Mouse (Mus musculus) kidney, embryonic 14.5 days (tissue): ENCODE measurements around the gene Bbx. TPM values are rescaled to one million over a fixed set of nuclear protein-coding genes. Genes with fewer than 3 reads are reported as not detected.

Experiments used
- ATAC-seq: fragments of 200-750 bp; cut with Nextera tagmentation; 2 replicates; pipeline ENCODE4 v1.8.0; 2017; ENCODE audit warnings: moderate number of reproducible peaks, mild to moderate bottlenecking, moderate TSS enrichment, moderate library complexity; ENCODE audit not compliant: low FRiP score, low TSS enrichment
- H3K27ac ChIP-seq: fragments of 300-500 bp; sonication (generic); 2 replicates; pipeline ENCODE4 v1.5.1; 2014; ENCODE audit warnings: low read depth, mild to moderate bottlenecking, low read length, moderate library complexity, mixed read lengths
- H3K27me3 ChIP-seq: fragments of 300-500 bp; sonication (generic); 2 replicates; pipeline ENCODE4 v1.6.1; 2014; ENCODE audit warnings: mild to moderate bottlenecking, low read length; ENCODE audit not compliant: control insufficient read depth, insufficient read depth
- H3K36me3 ChIP-seq: fragments of 300-500 bp; sonication (generic); 2 replicates; pipeline ENCODE4 v1.6.1; 2014; ENCODE audit warnings: low read length, mixed read lengths; ENCODE audit not compliant: control insufficient read depth, insufficient read depth
- H3K4me1 ChIP-seq: fragments of 300-500 bp; sonication (generic); 2 replicates; pipeline ENCODE4 v1.6.1; 2014; ENCODE audit warnings: low read length, mixed read lengths; ENCODE audit not compliant: control insufficient read depth, insufficient read depth
- H3K4me2 ChIP-seq: fragments of 300-500 bp; sonication (generic); replicated peaks from 2 replicates; pipeline ENCODE4 v1.6.1; 2014; ENCODE audit warnings: low read depth, mild to moderate bottlenecking, low read length
- H3K4me3 ChIP-seq: fragments of 300-500 bp; sonication (generic); 2 replicates; pipeline ENCODE4 v1.5.1; 2014; ENCODE audit warnings: mild to moderate bottlenecking, low read length
- H3K9ac ChIP-seq: fragments of 300-500 bp; sonication (generic); 2 replicates; pipeline ENCODE4 v1.6.1; 2014; ENCODE audit warnings: low read depth, mild to moderate bottlenecking, low read length, moderate library complexity
- H3K9me3 ChIP-seq: fragments of 300-500 bp; sonication (generic); 2 replicates; pipeline ENCODE4 v1.6.1; 2016; ENCODE audit warnings: low read length; ENCODE audit not compliant: control insufficient read depth
- WGBS: fragments of 180-500 bp; shearing (Covaris S2); extraction: QIAGEN DNeasy Blood & Tissue Kit; methylation state at CpG from one replicate; pipeline ENCODE4 v1.1.7; 2014; 5-methylcytosine and 5-hydroxymethylcytosine counted together
- polyA plus RNA-seq: library from polyadenylated mRNA; unstranded; fragments of >200 nt; fragmentation: Nextera tagmentation; extraction: Ambion mirVana; gene quantifications from 2 replicates; pipeline ENCODE4 v1.2.1, GENCODE M21; 2014

Bbx gene
- polyA plus RNA-seq, 1 experiment from 2014 or later: 64.9 TPM

DNA sequence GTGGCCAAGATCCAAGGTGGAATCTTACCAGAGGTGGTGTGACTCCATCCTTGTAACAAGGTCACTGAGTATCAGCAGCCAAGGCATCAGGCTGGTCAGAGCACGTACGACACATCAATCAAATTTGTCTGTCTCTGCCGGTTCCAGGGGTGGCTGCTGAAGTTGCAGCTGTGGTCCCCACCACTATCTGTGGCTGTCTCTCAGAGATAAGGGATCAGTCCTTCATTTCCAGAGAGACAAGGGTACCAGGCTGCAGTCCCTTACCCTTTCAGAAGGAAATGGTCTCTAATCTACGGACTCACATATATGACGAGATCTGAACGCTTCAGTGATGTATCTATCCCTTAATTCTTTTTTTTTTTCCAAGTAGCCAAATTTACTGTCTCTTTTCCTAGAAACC lies 245.6 kb downstream of the Bbx start:
- H3K4me3 ChIP-seq: no peak overlapping the region
- H3K4me1 ChIP-seq: 0 out of 2 replicates have a peak, but pooled peaks cover 5% of the 10 kb centered on the region
- no peak for ATAC-seq
- no peaks in the 10 kb centered on the region for H3K36me3 ChIP-seq
- no peak overlapping the region for H3K9ac ChIP-seq
- H3K27ac ChIP-seq: no peak overlapping the region
- no peaks in the 10 kb centered on the region for H3K27me3 ChIP-seq
- WGBS: 77% methylated on average over 6 of the region's 6 CpGs
- no peaks in the 10 kb centered on the region for H3K9me3 ChIP-seq
- H3K4me2 ChIP-seq: no peak overlapping the region

DNA sequence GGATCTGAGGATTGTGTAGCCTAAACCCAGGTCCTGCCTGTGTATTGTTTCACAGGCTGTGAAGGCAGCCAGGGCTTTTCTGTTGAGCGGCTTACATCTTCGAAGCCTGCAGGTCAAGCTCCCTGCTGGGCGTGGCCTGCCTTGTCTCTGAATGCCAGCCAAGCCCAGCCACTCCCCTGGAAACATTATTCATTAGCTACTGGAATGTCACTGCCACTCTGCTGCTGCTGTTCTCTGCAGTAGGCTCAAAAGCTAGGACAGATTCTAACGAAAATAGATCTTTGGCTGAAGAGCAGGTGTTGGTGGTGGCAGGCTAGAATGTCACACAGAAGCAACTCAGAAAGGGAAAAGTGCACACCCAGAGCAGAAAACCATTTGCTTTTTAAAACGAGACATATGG lies 247.1 kb downstream of the Bbx start:
- H3K27ac ChIP-seq: no peak overlapping the region
- H3K36me3 ChIP-seq: no peaks in the 10 kb centered on the region
- H3K9me3 ChIP-seq: no peaks in the 10 kb centered on the region
- H3K4me2 ChIP-seq: no peak overlapping the region
- H3K27me3 ChIP-seq: no peaks in the 10 kb centered on the region
- H3K4me3 ChIP-seq: no peak overlapping the region
- no peak overlapping the region for H3K9ac ChIP-seq
- ATAC-seq: peak; percentile 86
- 15% methylated on average over 5 of the region's 5 CpGs for WGBS
- H3K4me1 ChIP-seq: 0 out of 2 replicates have a peak, but pooled peaks cover 5% of the 10 kb centered on the region

DNA sequence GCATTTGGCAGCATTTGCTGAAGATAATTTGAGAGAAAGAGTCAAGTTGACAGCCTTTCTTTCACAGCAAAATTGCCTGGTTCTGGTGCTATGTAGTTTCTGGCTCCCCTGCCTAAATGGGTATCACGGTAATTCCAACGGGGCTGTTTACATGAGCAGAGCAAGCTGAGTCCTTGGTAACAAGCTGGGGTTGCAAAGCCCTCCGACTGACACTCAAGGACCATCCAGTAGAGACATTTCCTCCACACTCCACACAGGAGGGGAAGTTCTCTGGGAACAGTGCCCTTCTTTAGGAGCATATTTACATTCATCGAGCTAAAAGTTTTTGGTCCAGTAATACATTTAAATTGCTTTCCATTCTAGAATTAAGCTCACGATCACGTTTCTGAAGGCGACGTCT lies 249.2 kb downstream of the Bbx start:
- WGBS: 79% methylated on average over 8 of the region's 8 CpGs
- no peak overlapping the region for H3K4me2 ChIP-seq
- H3K9me3 ChIP-seq: no peaks in the 10 kb centered on the region
- 0 out of 2 replicates have a peak, but pooled peaks cover 5% of the 10 kb centered on the region for H3K4me1 ChIP-seq
- no peak overlapping the region for H3K27ac ChIP-seq
- H3K36me3 ChIP-seq: no peaks in the 10 kb centered on the region
- no peak for ATAC-seq
- H3K27me3 ChIP-seq: no peaks in the 10 kb centered on the region
- H3K9ac ChIP-seq: no peak overlapping the region
- H3K4me3 ChIP-seq: no peak overlapping the region

DNA sequence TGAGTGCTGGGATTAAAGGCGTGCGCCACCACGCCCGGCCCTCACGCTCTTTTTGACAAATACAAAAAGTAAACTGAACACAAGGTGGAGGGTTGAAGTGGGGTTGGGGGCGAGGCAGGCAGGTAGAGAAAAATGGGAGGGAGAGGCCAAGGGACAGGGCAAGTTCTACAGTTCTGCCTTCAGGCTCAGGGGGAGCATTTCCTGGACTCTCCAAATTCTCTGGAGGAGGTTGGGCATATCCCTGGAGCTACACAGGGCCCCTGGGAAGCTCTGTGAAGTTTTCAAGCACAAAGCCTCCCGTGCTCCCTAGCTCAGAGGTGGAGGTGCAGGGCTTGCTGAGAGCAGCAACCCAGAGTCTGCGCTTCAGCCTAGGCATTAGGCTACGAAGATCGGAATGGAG lies 249.6 kb downstream of the Bbx start:
- Histone ChIP-seq H3K9me3 (no peaks in the 10 kb centered on the region), H3K4me1 (0 out of 2 replicates have a peak, but pooled peaks cover 5% of the 10 kb centered on the region), H3K36me3 (no peaks in the 10 kb centered on the region), H3K27ac (no peak overlapping the region), H3K9ac (no peak overlapping the region), H3K27me3 (no peaks in the 10 kb centered on the region), H3K4me2 (no peak overlapping the region), H3K4me3 (no peak overlapping the region)
- WGBS: 86% methylated on average over 10 of the region's 10 CpGs
- no peak for ATAC-seq

DNA sequence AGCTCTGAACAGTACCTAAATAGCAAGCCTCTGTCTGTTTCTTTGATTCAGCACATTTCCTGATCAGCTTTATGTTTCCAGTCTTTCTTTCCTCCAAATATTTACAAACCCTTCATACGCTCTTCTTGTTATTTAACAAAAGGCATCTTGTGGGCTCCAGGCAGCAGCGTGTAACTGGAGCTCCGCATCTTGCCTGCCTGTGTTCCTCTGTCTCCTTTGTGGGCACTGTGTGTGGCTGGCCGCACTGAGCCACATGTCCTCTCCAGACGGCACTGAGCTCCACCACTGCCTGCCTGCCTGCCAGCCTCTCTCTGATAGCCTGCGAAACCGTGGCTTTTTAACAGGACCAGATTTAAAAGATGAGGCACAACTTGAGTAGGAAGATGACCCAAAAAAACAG lies 259.4 kb downstream of the Bbx start:
- no peaks in the 10 kb centered on the region for H3K9me3 ChIP-seq
- H3K4me3 ChIP-seq: no peak overlapping the region
- 65% methylated on average over 7 of the region's 7 CpGs for WGBS
- H3K4me1 ChIP-seq: no peaks in the 10 kb centered on the region
- no peak overlapping the region for H3K27ac ChIP-seq
- ATAC-seq: no peak
- H3K4me2 ChIP-seq: no peak overlapping the region
- no peaks in the 10 kb centered on the region for H3K27me3 ChIP-seq
- no peaks in the 10 kb centered on the region for H3K36me3 ChIP-seq
- no peak overlapping the region for H3K9ac ChIP-seq

DNA sequence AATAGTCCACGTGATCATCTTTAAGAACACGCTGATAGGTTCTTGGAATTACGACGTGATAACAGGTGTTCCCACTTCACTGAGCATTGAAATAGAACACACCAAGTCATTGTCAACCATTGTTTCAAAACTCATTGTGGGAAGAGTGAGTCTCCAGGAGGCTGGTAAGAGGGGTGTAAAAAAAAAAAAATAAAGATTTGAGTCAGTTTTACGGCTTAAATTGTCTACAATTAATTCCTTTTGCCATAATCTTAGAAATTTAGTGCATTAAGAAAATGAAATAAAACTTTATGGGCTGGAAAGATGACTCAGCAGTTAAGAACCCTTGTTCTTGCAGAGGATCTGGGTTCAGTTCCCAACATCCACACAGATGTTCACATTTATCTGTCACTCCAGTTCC lies 261.4 kb downstream of the Bbx start:
- Histone ChIP-seq H3K4me3 (no peak overlapping the region), H3K9me3 (no peaks in the 10 kb centered on the region), H3K27ac (no peak overlapping the region), H3K9ac (no peak overlapping the region), H3K36me3 (no peaks in the 10 kb centered on the region), H3K4me2 (no peak overlapping the region), H3K4me1 (no peaks in the 10 kb centered on the region), H3K27me3 (no peaks in the 10 kb centered on the region)
- ATAC-seq: no peak
- WGBS: 94% methylated on average over 5 of the region's 5 CpGs

DNA sequence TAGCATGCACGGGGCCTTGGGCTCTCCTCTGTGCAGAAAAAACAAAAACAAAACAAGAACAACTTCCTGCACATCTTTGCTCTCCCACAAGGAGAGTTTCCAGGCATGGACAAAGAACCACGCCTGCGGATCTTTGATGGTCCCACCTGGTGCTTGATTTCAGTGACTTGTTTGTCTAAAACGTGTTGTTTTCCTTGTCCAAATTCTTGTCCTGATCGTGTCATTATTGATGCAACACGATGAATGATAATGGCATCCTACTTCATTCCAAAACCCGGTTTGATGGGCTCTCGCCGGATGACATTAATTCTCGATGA lies 264.2 kb downstream of the Bbx start:
- Histone ChIP-seq H3K27me3 (no peaks in the 10 kb centered on the region), H3K4me2 (no peak overlapping the region), H3K9me3 (no peaks in the 10 kb centered on the region), H3K36me3 (no peaks in the 10 kb centered on the region), H3K4me1 (no peaks in the 10 kb centered on the region), H3K4me3 (no peak overlapping the region), H3K27ac (no peak overlapping the region), H3K9ac (no peak overlapping the region)
- WGBS: 85% methylated on average over 10 of the region's 10 CpGs
- ATAC-seq: no peak

DNA sequence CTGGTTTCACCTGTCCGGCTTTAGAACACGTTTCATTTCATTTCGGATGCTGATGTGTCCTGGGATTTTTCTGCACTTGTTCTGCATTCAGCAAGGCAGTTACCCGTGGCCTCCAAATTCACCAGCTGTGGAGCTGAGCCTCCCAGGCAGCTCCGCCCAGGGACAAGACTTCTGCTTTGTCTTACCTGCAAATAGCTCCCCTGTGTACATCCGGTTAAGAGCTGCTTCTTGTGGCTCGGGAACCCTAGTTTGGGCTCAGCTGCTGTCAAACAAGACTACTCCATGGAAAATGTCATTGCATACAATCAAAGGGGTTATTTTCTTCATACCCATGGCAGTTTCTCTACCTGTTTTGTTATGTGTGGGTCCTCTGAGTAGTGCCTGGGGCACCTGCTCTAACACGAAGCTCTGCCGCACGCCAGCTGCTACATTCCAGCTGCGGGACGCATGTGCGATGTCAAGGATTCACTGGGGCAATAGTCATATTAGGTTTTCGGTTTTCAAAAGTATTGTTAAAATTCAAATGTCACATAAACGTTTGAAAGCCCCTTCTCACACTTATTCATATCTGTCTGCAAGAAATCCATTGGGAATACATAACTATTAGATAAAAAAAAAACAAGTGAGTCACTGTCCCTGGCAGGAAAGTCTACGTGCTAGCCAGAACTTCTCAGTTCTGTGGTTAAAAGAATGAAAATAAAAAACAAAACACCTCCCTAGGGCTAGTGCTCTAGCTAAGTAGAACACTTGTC lies 264.8 kb downstream of the Bbx start:
- Histone ChIP-seq H3K4me3 (no peak overlapping the region), H3K27me3 (no peaks in the 10 kb centered on the region), H3K4me2 (no peak overlapping the region), H3K36me3 (no peaks in the 10 kb centered on the region), H3K9me3 (no peaks in the 10 kb centered on the region), H3K27ac (no peak overlapping the region), H3K4me1 (no peaks in the 10 kb centered on the region), H3K9ac (no peak overlapping the region)
- ATAC-seq: no peak
- 83% methylated on average over 16 of the region's 16 CpGs for WGBS

DNA sequence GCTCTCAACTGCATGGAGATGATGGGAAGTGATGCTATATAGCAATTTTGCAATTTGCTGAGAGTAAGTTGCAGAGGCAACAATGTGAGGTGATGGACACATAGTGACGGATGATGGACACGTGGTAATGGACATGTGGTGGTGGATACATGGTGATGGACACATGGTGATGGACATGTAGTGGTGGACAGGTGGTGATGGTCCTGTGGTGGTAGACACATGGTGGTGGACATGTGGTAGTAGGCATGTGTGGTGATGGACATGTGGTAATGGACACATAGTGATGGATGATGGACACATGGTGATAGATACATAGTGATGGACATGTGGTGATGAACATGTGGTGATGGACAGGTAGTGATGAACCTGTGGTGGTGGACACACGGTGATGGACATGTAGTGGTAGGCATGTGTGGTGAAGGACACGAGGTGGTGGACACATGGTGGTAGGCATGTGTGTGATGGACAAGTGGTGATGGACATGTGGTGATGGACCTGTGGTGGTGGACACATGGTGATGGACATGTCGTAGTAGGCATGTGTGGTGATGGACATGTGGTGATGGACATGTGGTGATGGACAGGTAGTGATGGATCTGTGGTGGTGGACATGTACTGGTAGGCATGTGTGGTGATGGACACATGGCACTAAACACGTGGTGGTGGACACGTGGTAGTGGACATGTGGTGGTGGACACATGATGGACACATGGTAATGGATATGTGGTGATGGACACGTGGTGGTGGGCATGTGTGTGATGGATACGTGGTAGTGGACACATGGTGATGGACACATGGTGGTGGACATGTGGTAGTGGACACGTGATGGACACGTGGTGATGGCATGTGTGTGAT lies 271.5 kb downstream of the Bbx start:
- no peak overlapping the region for H3K27ac ChIP-seq
- H3K9me3 ChIP-seq: no peaks in the 10 kb centered on the region
- ATAC-seq: 0 out of 2 replicates have a peak, but pooled peaks have one; percentile 32
- no peaks in the 10 kb centered on the region for H3K27me3 ChIP-seq
- WGBS: 93% methylated on average over 11 of the region's 11 CpGs
- H3K36me3 ChIP-seq: no peaks in the 10 kb centered on the region
- H3K4me2 ChIP-seq: no peak overlapping the region
- no peak overlapping the region for H3K9ac ChIP-seq
- H3K4me3 ChIP-seq: no peak overlapping the region
- no peaks in the 10 kb centered on the region for H3K4me1 ChIP-seq
